Mouse (Mus musculus): ENCODE results near the gene Fam155a. TPM values are rescaled to one million over a fixed set of nuclear protein-coding genes. Genes with fewer than 3 reads are reported as not detected.

Gene Fam155a
- total and polyA plus RNA-seq, 3 experiments = not detected

- no peak for DNase-seq (ENCODE audit: extremely low read depth)
- no peaks in the 10 kb centered on the region for H3K4me1 ChIP-seq (ENCODE audit: control insufficient read depth in 1 of 2, insufficient read depth in 2 of 2)
- H3K4me3 ChIP-seq (replicated peaks in 1 of 3; ENCODE audit: low read depth in 2 of 3, low read length in 2 of 3, poor library complexity in 1 of 3) = no peak overlapping the region
- H3K4me2 ChIP-seq (ENCODE audit: insufficient read depth, low read depth, poor library complexity, severe bottlenecking) = no peak overlapping the region
- dilution Hi-C loops (cut with MboI; ENCODE audit: extremely low pct_ligation_motif_present, extremely low pct_unique_long_range_greater_than_20kb, low sequenced_read_pairs) (no loop called here), in situ Hi-C loops (cut with MboI; ENCODE audit: low pct_ligation_motif_present, low pct_unique_long_range_greater_than_20kb, low sequenced_read_pairs) (no loop called here)
- peaks cover 59% of the 10 kb centered on the region for H3K9me3 ChIP-seq (replicated peaks; ENCODE audit: low read length)
- no peaks in the 10 kb centered on the region for H3K27me3 ChIP-seq (replicated peaks)
- no peaks in the 10 kb centered on the region for H3K79me2 ChIP-seq (replicated peaks; ENCODE audit: control insufficient read depth, extremely low read depth, insufficient read depth, poor library complexity, severe bottlenecking)
- H3K9ac ChIP-seq (ENCODE audit: insufficient read depth, low read depth) = no peak overlapping the region
- H3K27ac ChIP-seq (ENCODE audit: insufficient read depth, low read depth) = no peak overlapping the region
- TF ChIP-seq MXI1 (IDR thresholded peaks at IDR 0.05; ENCODE audit: low read depth, low read length) (no peak), RAD21 (IDR thresholded peaks at IDR 0.05; ENCODE audit: low read depth, low read length) (no peak), ZC3H11A (IDR thresholded peaks at IDR 0.05; ENCODE audit: low read depth, low read length) (no peak), KAT2A (IDR thresholded peaks at IDR 0.05; ENCODE audit: insufficient replicate concordance, low read length) (no peak), ETS1 (conservative IDR thresholded peaks at IDR 0.05; ENCODE audit: low read depth, low read length) (no peak), MEF2A (IDR thresholded peaks at IDR 0.05; ENCODE audit: borderline replicate concordance, low read depth, low read length) (no peak), BHLHE40 (IDR thresholded peaks at IDR 0.05; ENCODE audit: low read depth, low read length) (no peak), NRF1 (IDR thresholded peaks at IDR 0.05; ENCODE audit: low read depth, low read length) (no peak), TBP (conservative IDR thresholded peaks at IDR 0.05; ENCODE audit: low read depth, low read length) (no peak), SIN3A (IDR thresholded peaks at IDR 0.05; ENCODE audit: low read length) (no peak), ELF1 (IDR thresholded peaks at IDR 0.05; ENCODE audit: low read depth, low read length) (no peak), CHD1 (IDR thresholded peaks at IDR 0.05; ENCODE audit: low read depth, low read length) (no peak), POLR2AphosphoS2 (IDR thresholded peaks at IDR 0.05; ENCODE audit: low read depth, low read length) (no peak), ZNF384 (IDR thresholded peaks at IDR 0.05; ENCODE audit: low read depth, low read length) (no peak), USF2 (conservative IDR thresholded peaks at IDR 0.05; ENCODE audit: low read depth, low read length) (no peak), CTCF (conservative IDR thresholded peaks at IDR 0.05 in 1 of 2, IDR thresholded peaks at IDR 0.05 in 1 of 2; ENCODE audit: low read depth in 2 of 2, low read length in 2 of 2) (no peak), POLR2A (IDR thresholded peaks at IDR 0.05; ENCODE audit: low read depth, low read length) (no peak), JUN (IDR thresholded peaks at IDR 0.05; ENCODE audit: insufficient read depth, low read depth, low read length) (no peak), CHD2 (IDR thresholded peaks at IDR 0.05; ENCODE audit: low read length) (no peak), ZKSCAN1 (IDR thresholded peaks at IDR 0.05; ENCODE audit: borderline replicate concordance, low read depth, low read length) (no peak)
- H3K36me3 ChIP-seq (replicated peaks in 1 of 2; ENCODE audit: control insufficient read depth in 1 of 2, insufficient read depth in 1 of 2, low read length in 1 of 2) = no peaks in the 10 kb centered on the region
These were observed 114.1 kb downstream of the Fam155a start for GRCm38 (mm10) chr8:9656901-9657300.

DNA sequence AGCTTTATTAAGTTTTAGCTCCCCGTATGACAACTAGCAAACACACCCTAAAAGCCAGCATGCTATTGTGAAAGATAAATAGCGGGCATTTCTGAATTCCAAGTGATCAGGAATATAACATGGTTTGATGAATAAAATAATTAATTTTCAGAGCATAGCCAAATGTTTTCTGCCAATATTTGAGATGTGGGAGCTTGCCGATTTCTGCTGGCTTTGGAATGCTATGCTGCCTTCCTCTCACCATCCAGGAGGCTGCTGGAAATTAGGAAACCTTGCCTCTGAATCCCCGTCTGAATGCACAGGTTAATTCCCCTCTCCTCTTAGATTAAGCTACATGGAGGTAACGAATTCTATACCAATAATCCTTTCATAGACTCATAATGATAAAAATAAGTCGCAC, 116.1 kb downstream of the Fam155a start:
- H3K4me1 ChIP-seq (ENCODE audit: control insufficient read depth in 1 of 2, insufficient read depth in 2 of 2) = no peaks in the 10 kb centered on the region
- peaks cover 52% of the 10 kb centered on the region for H3K9me3 ChIP-seq (replicated peaks; ENCODE audit: low read length)
- in situ Hi-C loops (cut with MboI; ENCODE audit: low pct_ligation_motif_present, low pct_unique_long_range_greater_than_20kb, low sequenced_read_pairs) (no loop called here), dilution Hi-C loops (cut with MboI; ENCODE audit: extremely low pct_ligation_motif_present, extremely low pct_unique_long_range_greater_than_20kb, low sequenced_read_pairs) (no loop called here)
- no peak overlapping the region for H3K9ac ChIP-seq (ENCODE audit: insufficient read depth, low read depth)
- H3K79me2 ChIP-seq (replicated peaks; ENCODE audit: control insufficient read depth, extremely low read depth, insufficient read depth, poor library complexity, severe bottlenecking) = no peaks in the 10 kb centered on the region
- no peak overlapping the region for H3K4me2 ChIP-seq (ENCODE audit: insufficient read depth, low read depth, poor library complexity, severe bottlenecking)
- H3K36me3 ChIP-seq (replicated peaks in 1 of 2; ENCODE audit: control insufficient read depth in 1 of 2, insufficient read depth in 1 of 2, low read length in 1 of 2) = no peaks in the 10 kb centered on the region
- H3K4me3 ChIP-seq (replicated peaks in 1 of 3; ENCODE audit: low read depth in 2 of 3, low read length in 2 of 3, poor library complexity in 1 of 3) = no peak overlapping the region
- H3K27ac ChIP-seq (ENCODE audit: insufficient read depth, low read depth) = no peak overlapping the region
- no peaks in the 10 kb centered on the region for H3K27me3 ChIP-seq (replicated peaks)
- no peak for TF ChIP-seq HCFC1 (IDR thresholded peaks at IDR 0.05; ENCODE audit: low read depth, low read length)
- TF ChIP-seq MAFK (IDR thresholded peaks at IDR 0.05; ENCODE audit: insufficient replicate concordance, low read length) = no peak
- no peak for TF ChIP-seq ZNF384 (IDR thresholded peaks at IDR 0.05; ENCODE audit: low read depth, low read length)
- no peak for TF ChIP-seq MXI1 (IDR thresholded peaks at IDR 0.05; ENCODE audit: low read depth, low read length)
- no peak for TF ChIP-seq ZKSCAN1 (IDR thresholded peaks at IDR 0.05; ENCODE audit: borderline replicate concordance, low read depth, low read length)
- TF ChIP-seq ETS1 (conservative IDR thresholded peaks at IDR 0.05; ENCODE audit: low read depth, low read length) = no peak
- TF ChIP-seq NRF1 (IDR thresholded peaks at IDR 0.05; ENCODE audit: low read depth, low read length) = no peak
- TF ChIP-seq NELFE (IDR thresholded peaks at IDR 0.05; ENCODE audit: low read depth, low read length) = no peak
- TF ChIP-seq CHD1 (IDR thresholded peaks at IDR 0.05; ENCODE audit: low read depth, low read length) = no peak
- no peak for TF ChIP-seq MAX (IDR thresholded peaks at IDR 0.05; ENCODE audit: low read length)
- DNase-seq (ENCODE audit: extremely low read depth) = no peak
